Comparison of ENCODE assay signal across 15 mouse cellular contexts in the genomic region with DNA sequence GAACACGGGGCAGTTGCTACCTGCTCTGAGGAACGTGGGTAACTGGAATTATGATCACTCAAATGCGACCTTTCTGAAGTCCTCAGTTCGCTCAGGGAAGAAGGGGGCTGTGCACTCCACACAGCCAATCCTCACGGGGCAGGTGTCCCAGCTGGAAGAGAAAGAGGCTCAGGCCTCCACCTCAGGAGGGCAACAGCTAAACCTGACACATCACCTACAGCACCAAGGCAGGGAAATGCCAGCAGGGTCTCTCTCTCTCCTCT.
DNase-seq lines count a peak whose midpoint lies in the region; ATAC-seq and TF ChIP-seq lines count a peak whose summit lies in the region.
"Had no signal": no experiment of that assay in that cellular context is flagged by ENCODE, and none has a peak within 500 bp of the region (broad histone marks: within the 10 kb centered on the region; RNA-seq: fewer than 3 reads in every experiment).

No protein-coding gene starts in this region.

- no peak for TF ChIP-seq CTCF in gastrocnemius, adult 2 months (IDR thresholded peaks at IDR 0.05)

- DNase-seq in gastrocnemius, adult 2 months, result no peak
- no peak for DNase-seq in gastrocnemius, postnatal 10 days
- no peak for DNase-seq in kidney, adult 8-10 months
- DNase-seq in embryonic facial prominence, embryonic 14.5 days (ENCODE audit: low spot score), result no peak
- DNase-seq in midbrain, embryonic 11.5 days (ENCODE audit: low spot score, missing footprints), result no peak
- no peak for DNase-seq in adrenal gland, adult (ENCODE audit: inconsistent age in 2 of 2, low spot score in 1 of 2)
- no peak for DNase-seq in right cerebral cortex, adult 18-20 months
- DNase-seq: adrenal gland, postnatal 25 days; cerebellum, adult 18-20 months; gastrocnemius, postnatal 36 days; kidney, postnatal 10 days; lung, postnatal 10 days had no signal

- H3K4me3 ChIP-seq in gastrocnemius, adult 2 months, result no peak overlapping the region
- no peak overlapping the region for H3K4me3 ChIP-seq in kidney, embryonic 16.5 days (ENCODE audit: low read length)
- no peak overlapping the region for H3K4me3 ChIP-seq in embryonic facial prominence, embryonic 14.5 days (ENCODE audit: low read depth, low read length)
- H3K4me3 ChIP-seq in midbrain, embryonic 11.5 days (ENCODE audit: low read depth, low read length), result no peak overlapping the region
- H3K4me3 ChIP-seq: left cerebral cortex, adult 2 months; neural tube, embryonic 12.5 days had no signal

- no peaks in the 10 kb centered on the region for H3K9me3 ChIP-seq in kidney, embryonic 16.5 days (ENCODE audit: low read length)
- no peaks in the 10 kb centered on the region for H3K9me3 ChIP-seq in embryonic facial prominence, embryonic 14.5 days (ENCODE audit: control insufficient read depth, low read length)
- no peaks in the 10 kb centered on the region for H3K9me3 ChIP-seq in midbrain, embryonic 11.5 days (ENCODE audit: control insufficient read depth, low read length)
- H3K9me3 ChIP-seq: neural tube, embryonic 12.5 days had no signal

- 0 out of 2 replicates have a peak overlapping the region, but pooled peaks have one; percentile 12 for H3K9ac ChIP-seq in kidney, embryonic 16.5 days (replicated peaks; ENCODE audit: low read length)
- peak overlapping the region; percentile 12; the same call in 1 of the 2 replicates for H3K9ac ChIP-seq in embryonic facial prominence, embryonic 14.5 days (ENCODE audit: low read depth, low read length)
- H3K9ac ChIP-seq in midbrain, embryonic 11.5 days (ENCODE audit: low read length), result no peak overlapping the region
- H3K9ac ChIP-seq: neural tube, embryonic 12.5 days had no signal

- no peaks in the 10 kb centered on the region for H3K27me3 ChIP-seq in kidney, embryonic 16.5 days (ENCODE audit: insufficient read depth, low read length)
- no peaks in the 10 kb centered on the region for H3K27me3 ChIP-seq in embryonic facial prominence, embryonic 14.5 days (replicated peaks; ENCODE audit: control insufficient read depth, insufficient read depth, low read length)
- H3K27me3 ChIP-seq in midbrain, embryonic 11.5 days (ENCODE audit: control insufficient read depth, insufficient read depth, low read length), result no peaks in the 10 kb centered on the region
- H3K27me3 ChIP-seq: neural tube, embryonic 12.5 days had no signal

- H3K4me2 ChIP-seq in kidney, embryonic 16.5 days (replicated peaks; ENCODE audit: low read depth, low read length), result no peak overlapping the region
- no peak overlapping the region for H3K4me2 ChIP-seq in embryonic facial prominence, embryonic 14.5 days (ENCODE audit: low read depth, low read length)
- no peak overlapping the region for H3K4me2 ChIP-seq in midbrain, embryonic 11.5 days

- H3K4me1 ChIP-seq in kidney, embryonic 16.5 days (ENCODE audit: insufficient read depth, low read length), result peaks cover 50% of the 10 kb centered on the region
- H3K4me1 ChIP-seq in embryonic facial prominence, embryonic 14.5 days (ENCODE audit: control insufficient read depth, insufficient read depth, low read length), result peaks cover 48% of the 10 kb centered on the region
- peaks cover 21% of the 10 kb centered on the region for H3K4me1 ChIP-seq in midbrain, embryonic 11.5 days (ENCODE audit: control insufficient read depth, insufficient read depth, low read length)

- intact Hi-C loops in gastrocnemius, adult 2 months (cut with DNase I), result no loop called here

- 43% methylated on average over 5 of the region's 5 CpGs for WGBS in kidney, embryonic 16.5 days
- WGBS in embryonic facial prominence, embryonic 14.5 days, result 53% methylated on average over 5 of the region's 5 CpGs
- 52% methylated on average over 5 of the region's 5 CpGs for WGBS in midbrain, embryonic 11.5 days

- H3K27ac ChIP-seq in gastrocnemius, adult 2 months, result peak overlapping the region; percentile 68
- peak overlapping the region; percentile 88 for H3K27ac ChIP-seq in kidney, embryonic 16.5 days (ENCODE audit: low read length)
- peak overlapping the region; percentile 95 for H3K27ac ChIP-seq in embryonic facial prominence, embryonic 14.5 days (replicated peaks; ENCODE audit: low read depth, low read length)
- H3K27ac ChIP-seq in midbrain, embryonic 11.5 days (ENCODE audit: low read depth, low read length), result peak overlapping the region; percentile 71; the same call in 1 of the 2 replicates
- H3K27ac ChIP-seq: neural tube, embryonic 12.5 days had no signal

- no peak for ATAC-seq in kidney, embryonic 16.5 days (ENCODE audit: low FRiP score, low TSS enrichment)
- ATAC-seq in embryonic facial prominence, embryonic 14.5 days (ENCODE audit: low read depth), result no peak
- no peak for ATAC-seq in midbrain, embryonic 11.5 days (ENCODE audit: low FRiP score)

- H3K36me3 ChIP-seq in kidney, embryonic 16.5 days (ENCODE audit: insufficient read depth, low read length), result no peaks in the 10 kb centered on the region
- no peaks in the 10 kb centered on the region for H3K36me3 ChIP-seq in embryonic facial prominence, embryonic 14.5 days (ENCODE audit: control insufficient read depth, insufficient read depth, low read length)
- no peaks in the 10 kb centered on the region for H3K36me3 ChIP-seq in midbrain, embryonic 11.5 days (ENCODE audit: control insufficient read depth, insufficient read depth, low read length)
- H3K36me3 ChIP-seq: neural tube, embryonic 12.5 days had no signal
